In the genomic region with DNA sequence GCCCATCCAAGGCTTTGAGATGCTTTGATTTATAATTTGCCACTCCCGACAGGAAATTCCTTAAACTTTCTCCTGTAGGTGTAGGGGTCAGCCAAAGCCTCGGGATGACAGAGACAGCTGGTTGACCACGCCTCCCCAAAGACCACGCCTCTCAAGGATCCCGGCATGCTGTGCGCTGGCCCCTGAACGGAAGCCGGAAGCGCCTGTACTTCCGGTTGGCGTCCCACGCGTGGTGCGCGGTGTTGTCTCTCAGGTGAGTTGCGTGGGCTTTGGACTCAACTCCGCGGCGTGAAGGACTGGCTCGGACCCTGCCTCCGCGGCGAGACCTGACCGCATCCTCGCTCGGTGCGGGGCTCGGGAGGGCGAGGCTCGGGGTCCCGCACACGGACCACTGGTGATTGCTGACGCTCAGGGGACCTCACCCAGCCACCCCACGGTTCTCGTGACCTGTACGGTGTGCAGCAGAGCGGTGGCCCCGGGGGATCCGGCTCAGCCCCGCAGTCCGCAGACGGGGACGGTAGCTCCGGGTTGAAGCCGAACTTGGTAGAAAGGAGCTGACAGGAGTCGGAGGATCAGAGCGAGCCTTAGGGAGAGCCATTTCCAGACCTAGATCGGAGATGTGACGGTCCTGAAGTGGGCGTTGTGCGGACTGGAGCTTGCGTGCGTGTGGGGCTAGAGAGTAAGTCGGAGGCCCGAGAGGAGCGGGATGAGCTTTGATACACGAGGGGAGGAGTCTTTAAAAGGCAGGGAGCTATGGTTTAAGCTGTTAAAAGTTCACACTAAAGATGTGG, we compare ENCODE assay signal across 8 mouse cellular contexts. TPM values are rescaled to one million over a fixed set of nuclear protein-coding genes. Genes with fewer than 3 reads are reported as not detected.
A peak's percentile ranks its signal among the peaks of the same experiment; 100 is the strongest.
DNase-seq lines count a peak whose midpoint lies in the region; ATAC-seq lines count a peak whose summit lies in the region.

A gene (plus strand): TSS at position 200 of the 791 bp plus-strand sequence.

- H3K36me3 ChIP-seq in hindbrain, embryonic 16.5 days (ENCODE audit: control insufficient read depth, insufficient read depth, low read length), result peaks cover 15% of the 10 kb centered on the region

- peak; percentile 43 to 78 for DNase-seq in cerebellum, postnatal 4 days (ENCODE audit: low spot score in 2 of 2)
- DNase-seq in gastrocnemius, adult 18-20 months (ENCODE audit: low spot score), result peak; percentile 89
- DNase-seq in left cerebral cortex, adult 8-10 months (ENCODE audit: low spot score in 2 of 2), result peak; percentile 74 to 77
- peak; percentile 89 for DNase-seq in right cerebral cortex, adult 18-20 months
- DNase-seq in urinary bladder, adult 2 months (ENCODE audit: low spot score), result peak; percentile 58

- peak within 1 kb of the TSS; percentile 10; the same call in 1 of the 2 replicates for H3K27ac ChIP-seq in hindbrain, embryonic 16.5 days (ENCODE audit: low read depth, low read length)

- no peaks in the 10 kb centered on the region for H3K9me3 ChIP-seq in hindbrain, embryonic 16.5 days (ENCODE audit: control insufficient read depth, low read length)

- H3K4me3 ChIP-seq in hindbrain, embryonic 16.5 days (ENCODE audit: low read length), result peak within 1 kb of the TSS; percentile 64

- peaks cover 15% of the 10 kb centered on the region for H3K4me1 ChIP-seq in hindbrain, embryonic 16.5 days (ENCODE audit: control insufficient read depth, insufficient read depth, low read depth, low read length)

- peak within 1 kb of the TSS; percentile 93 for H3K4me2 ChIP-seq in hindbrain, embryonic 16.5 days (ENCODE audit: low read length)

- under 1% methylated on average over 57 of the region's 57 CpGs for WGBS in hindbrain, embryonic 16.5 days

- peak within 1 kb of the TSS; percentile 66 for H3K9ac ChIP-seq in hindbrain, embryonic 16.5 days (ENCODE audit: low read depth, low read length)

- no peaks in the 10 kb centered on the region for H3K27me3 ChIP-seq in hindbrain, embryonic 16.5 days (replicated peaks; ENCODE audit: control insufficient read depth, insufficient read depth, low read length)

- ATAC-seq in activated CD4-positive, CD25-positive, alpha-beta regulatory T cell, adult 4 months, result peak; percentile 94
- peak; percentile 95 for ATAC-seq in hindbrain, embryonic 16.5 days
- ATAC-seq in megakaryocyte, adult 5-6 weeks (ENCODE audit: poor library complexity, severe bottlenecking), result peak; percentile 94

RNA-seq across cellular contexts. Expression of the gene that starts here (rescaled TPM):
- 10 to 100 TPM; 68.6 to 93.6 TPM for polyA plus RNA-seq in activated CD4-positive, CD25-positive, alpha-beta regulatory T cell, adult 4 months (2017; shearing (Covaris generic))
- total RNA-seq in gastrocnemius, adult 18-20 months (2021), result 10 to 100 TPM; 15.9 to 17.3 TPM
- 29.3 and 36.5 TPM in 2 replicates for polyA plus RNA-seq in hindbrain, embryonic 16.5 days (2015; fragmentation: Nextera tagmentation; extraction: Ambion mirVana)
- total RNA-seq in left cerebral cortex, adult 8-10 months (2022), result 10 to 100 TPM; 13.4 to 23.7 (median 17.0) TPM
- total RNA-seq in megakaryocyte, adult 5-6 weeks (2015), result 41.4 and 49.0 TPM in 2 replicates
- total RNA-seq in megakaryocyte, adult 5-6 weeks (2017), result 48.6 and 49.8 TPM in 2 replicates
- 56.9 and 59.8 TPM in 2 replicates for polyA plus RNA-seq in urinary bladder, adult 2 months (2012; rRNA removed)

Comparison
In these comparisons a context has a peak if more than half of its experiments do, and no peak if none do; other contexts are left out.
1. Peak in every context shown above with its lines: DNase-seq, ATAC-seq, H3K4me3 ChIP-seq and H3K27ac ChIP-seq.